Mouse (Mus musculus) hematopoietic stem cell, adult 5-6 weeks (primary cell): ENCODE measurements around the gene Gpx5. TPM values are rescaled to one million over a fixed set of nuclear protein-coding genes. Genes with fewer than 3 reads are reported as not detected.
A peak's percentile ranks its signal among the peaks of the same experiment; 100 is the strongest.

Experiments
- ATAC-seq, 2 experiments: fragments of 125-278 bp in 1 of 2; replicated peaks in 1 of 2; 2 replicates each; pipeline ENCODE4 v1.8.0; 2016 to 2017; ENCODE audit warnings: inconsistent platforms in 2 of 2, mild to moderate bottlenecking in 2 of 2, moderate number of reproducible peaks in 2 of 2, low read depth in 1 of 2, moderate TSS enrichment in 1 of 2; ENCODE audit not compliant: low FRiP score in 2 of 2, poor library complexity in 2 of 2, severe bottlenecking in 2 of 2, insufficient read depth in 1 of 2, low TSS enrichment in 1 of 2
- total RNA-seq: library from RNA; stranded (forward); fragments of 172-1452, 232-1000 nt; gene quantifications from 2 replicates; pipeline ENCODE4 v1.2.3, GENCODE M21; 2017

Gpx5 gene
- total RNA-seq, 1 experiment from 2014 or later = not detected

- no peak for ATAC-seq
Measured at GRCm38 (mm10) chr13:21275815-21276550, 16.5 kb downstream of the Gpx5 start.

- peak; percentile 33 to 56; a peak in 2 of 4 replicates for ATAC-seq
Measured at GRCm38 (mm10) chr13:21275021-21275814, 17.3 kb downstream of the Gpx5 start.

GRCm38 (mm10) chr13:21268262-21268661 lies 24.3 kb downstream of the Gpx5 start:
- no peak for ATAC-seq

GRCm38 (mm10) chr13:21267541-21267940 lies 25.0 kb downstream of the Gpx5 start:
- ATAC-seq = no peak

GRCm38 (mm10) chr13:21265736-21266135 lies 26.8 kb downstream of the Gpx5 start:
- ATAC-seq = no peak

GRCm38 (mm10) chr13:21264366-21264765 lies 28.2 kb downstream of the Gpx5 start:
- no peak for ATAC-seq

- no peak for ATAC-seq
Measured at GRCm38 (mm10) chr13:21263910-21264309, 28.6 kb downstream of the Gpx5 start.

- ATAC-seq = no peak
Measured at GRCm38 (mm10) chr13:21262787-21263461, 29.6 kb downstream of the Gpx5 start.

- ATAC-seq = no peak
Measured at GRCm38 (mm10) chr13:21260289-21260688, 32.2 kb downstream of the Gpx5 start.

- peak in 1 of 2 experiments; percentile 22; a peak in 2 of 4 replicates for ATAC-seq
Measured at GRCm38 (mm10) chr13:21259677-21260113, 32.8 kb downstream of the Gpx5 start.

GRCm38 (mm10) chr13:21259171-21259631 lies 33.3 kb downstream of the Gpx5 start:
- no peak for ATAC-seq

GRCm38 (mm10) chr13:21258524-21258923 lies 34.0 kb downstream of the Gpx5 start:
- no peak for ATAC-seq

- ATAC-seq = no peak
Measured at GRCm38 (mm10) chr13:21253986-21254385, 38.5 kb downstream of the Gpx5 start.

- ATAC-seq = no peak
Measured at GRCm38 (mm10) chr13:21253569-21253968, 39.0 kb downstream of the Gpx5 start.

GRCm38 (mm10) chr13:21253040-21253439 lies 39.5 kb downstream of the Gpx5 start:
- no peak for ATAC-seq

- ATAC-seq = no peak
Measured at GRCm38 (mm10) chr13:21250074-21250681, 42.4 kb downstream of the Gpx5 start.

GRCm38 (mm10) chr13:21249022-21249421 lies 43.5 kb downstream of the Gpx5 start:
- ATAC-seq = no peak
